Mouse (Mus musculus) 3134 (cell line): ENCODE data around the gene Cnpy1.
A peak's percentile ranks its signal among the peaks of the same experiment; 100 is the strongest.

Source experiments
- DNase-seq: peaks from one replicate; pipeline ENCODE4 v3.0.0-alpha.2; 2011; ENCODE audit warnings: low spot score; ENCODE audit not compliant: insufficient read length; ENCODE audit errors: extremely low read depth

Gene Cnpy1

DNA sequence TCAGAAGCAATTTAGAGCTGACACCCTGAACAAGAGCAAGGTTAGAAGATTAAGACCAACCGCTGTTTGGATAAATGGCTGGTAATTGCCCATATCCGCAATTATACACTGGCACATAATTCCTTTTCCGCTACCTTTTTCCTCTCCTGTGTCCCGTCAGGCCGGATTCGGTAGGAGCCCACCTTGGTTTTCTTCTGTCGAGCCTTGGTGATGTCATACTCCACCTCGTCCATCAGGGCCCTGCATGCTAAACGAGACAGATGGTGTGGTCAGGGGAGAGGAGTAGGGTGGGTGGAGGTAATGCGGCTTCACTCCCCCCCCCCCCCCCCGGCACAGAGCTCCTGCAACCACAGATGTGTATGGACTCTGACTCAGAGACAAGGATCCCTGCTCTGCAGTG, at the start of gene Cnpy1:
Cnpy1 (minus strand) TSS at position 233 of the 400 bp plus-strand sequence.
- DNase-seq: no peak

DNA sequence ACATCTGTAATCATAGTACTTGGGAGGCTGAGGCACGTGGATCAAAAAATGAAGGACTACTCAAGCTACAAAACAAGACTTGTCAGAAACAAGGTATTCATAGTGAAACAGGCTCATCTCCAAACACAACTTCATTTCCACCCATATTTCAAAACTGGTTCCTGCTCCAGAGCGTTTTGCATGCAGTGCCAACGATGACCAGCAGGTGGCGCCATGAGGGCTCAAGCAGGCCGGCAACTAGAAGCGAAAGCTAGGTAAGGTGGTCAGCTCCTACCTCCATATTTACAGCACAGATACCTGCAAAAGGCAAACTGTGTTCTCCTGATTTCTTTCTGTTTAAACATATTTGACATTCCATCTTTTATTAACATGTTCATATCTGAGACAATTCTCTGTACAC, 48.4 kb upstream of the Cnpy1 start:
- peak; percentile 30 for DNase-seq

GRCm38 (mm10) chr5:28292281-28292680, 46.7 kb upstream of the Cnpy1 start:
- no peak for DNase-seq

- no peak for DNase-seq
Measured at GRCm38 (mm10) chr5:28291118-28291850, 45.7 kb upstream of the Cnpy1 start.

- DNase-seq: no peak
Measured at GRCm38 (mm10) chr5:28290630-28291029, 45.0 kb upstream of the Cnpy1 start.

DNA sequence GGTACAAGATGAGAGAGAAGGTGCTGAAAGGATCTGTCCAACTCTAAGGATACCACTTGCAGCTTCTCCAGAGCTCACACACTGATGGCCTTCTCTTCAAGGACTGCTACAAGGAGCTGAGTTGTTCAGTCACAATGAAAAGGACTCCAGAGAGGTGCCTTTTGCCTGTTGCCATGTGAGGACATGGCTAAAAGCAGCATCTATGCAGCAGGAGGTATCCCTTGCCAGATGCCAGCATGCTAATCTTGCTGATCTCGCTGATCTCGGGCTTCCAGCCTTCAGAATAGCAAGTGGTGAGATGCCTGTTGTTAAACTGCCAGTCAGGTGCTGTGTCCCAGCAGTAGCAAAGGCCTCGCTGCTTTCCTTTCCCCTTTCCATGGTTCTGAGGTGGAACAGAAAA, 43.5 kb upstream of the Cnpy1 start:
- no peak for DNase-seq

DNA sequence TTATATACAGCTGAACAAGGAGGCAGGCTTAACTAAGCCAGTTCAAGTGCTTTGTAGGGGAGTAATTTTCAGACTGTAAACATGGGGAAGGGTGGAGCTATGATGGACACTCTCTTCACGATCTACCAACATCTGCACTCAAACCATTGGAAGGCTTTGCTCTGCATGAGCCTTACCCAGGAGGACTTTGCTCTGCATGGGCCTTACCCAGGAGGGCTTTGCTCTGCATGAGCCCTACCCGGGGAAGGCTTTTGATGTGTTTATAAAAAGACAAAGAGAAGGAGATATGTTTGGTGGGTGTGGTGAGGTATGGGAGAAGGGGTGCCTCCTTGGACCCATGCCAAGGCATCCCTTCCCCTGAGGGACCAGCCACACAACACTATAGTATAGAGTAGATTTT, 31.7 kb upstream of the Cnpy1 start:
- DNase-seq: no peak

GRCm38 (mm10) chr5:28272836-28273235, 27.2 kb upstream of the Cnpy1 start:
- DNase-seq: no peak

DNA sequence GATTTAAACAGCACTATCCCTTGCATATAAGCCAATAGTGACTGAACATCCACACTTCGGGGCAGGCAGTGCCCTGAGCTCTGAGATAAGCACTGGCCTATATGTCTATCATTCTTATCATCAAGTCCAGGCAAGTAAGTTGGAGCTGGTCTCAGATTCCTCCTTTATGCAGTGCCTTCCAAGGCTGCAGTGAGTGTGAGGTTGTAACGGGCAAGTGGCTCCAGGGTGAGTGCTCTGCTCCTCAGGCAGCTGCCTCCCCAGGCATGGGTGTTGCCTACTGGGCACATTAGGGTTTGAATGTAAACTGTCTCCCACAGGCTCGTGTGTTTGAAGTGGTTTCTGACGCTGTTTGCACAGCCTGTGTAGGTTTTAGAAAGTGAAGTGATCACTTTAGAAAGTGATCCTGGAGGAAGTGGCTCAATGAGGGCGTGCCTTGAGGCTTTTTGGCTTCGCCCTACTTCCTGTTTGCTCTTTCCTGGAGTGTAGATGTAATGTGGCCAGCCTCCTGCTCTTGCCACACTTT, 23.9 kb upstream of the Cnpy1 start:
- DNase-seq: no peak

GRCm38 (mm10) chr5:28267576-28267975, 22.0 kb upstream of the Cnpy1 start:
- no peak for DNase-seq

- DNase-seq: no peak
Measured at GRCm38 (mm10) chr5:28265653-28266052, 20.0 kb upstream of the Cnpy1 start.

DNA sequence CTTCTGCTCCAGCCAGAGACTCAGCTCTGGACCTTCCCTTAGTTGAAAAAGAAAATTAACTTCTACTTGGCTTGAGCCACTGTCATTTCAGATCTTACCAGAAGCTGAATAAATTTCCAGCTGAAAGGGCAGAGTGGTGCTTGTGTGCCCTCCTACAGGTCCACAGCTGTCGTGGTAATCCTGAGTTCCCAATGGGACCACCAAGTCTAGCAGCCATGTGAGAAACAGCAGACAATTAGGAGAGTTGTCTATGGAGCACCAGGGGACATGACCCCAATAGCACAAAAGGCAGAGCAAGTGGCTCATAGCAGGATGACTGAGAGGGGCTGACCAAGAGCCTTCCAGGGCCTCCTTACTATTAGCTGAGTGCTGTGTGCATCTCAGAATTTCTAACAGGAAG, 18.2 kb upstream of the Cnpy1 start:
- no peak for DNase-seq

DNA sequence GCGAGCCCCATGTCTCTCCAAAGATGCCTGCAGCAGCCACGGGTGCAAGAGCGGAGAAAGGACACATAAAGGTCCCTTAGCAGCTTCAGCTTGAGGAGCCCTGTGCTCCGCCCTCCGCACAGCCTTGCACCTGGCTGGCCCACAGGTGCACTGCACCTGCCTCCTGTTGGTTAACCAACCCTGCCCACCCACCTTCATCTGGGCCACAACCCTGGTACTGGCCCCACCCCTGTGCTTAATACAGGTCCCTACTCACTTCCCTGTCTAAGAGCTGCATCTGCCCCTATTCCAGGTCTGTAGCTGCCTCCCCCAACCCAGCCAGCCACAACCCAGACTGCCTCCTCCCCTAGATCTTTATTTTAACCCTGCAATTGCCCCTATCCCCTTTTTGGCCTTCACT, 16.5 kb upstream of the Cnpy1 start:
- DNase-seq: no peak

GRCm38 (mm10) chr5:28259939-28260338, 14.3 kb upstream of the Cnpy1 start:
- no peak for DNase-seq

- DNase-seq: no peak
Measured at GRCm38 (mm10) chr5:28259385-28259784, 13.8 kb upstream of the Cnpy1 start.

- DNase-seq: no peak
Measured at GRCm38 (mm10) chr5:28257816-28258215, 12.2 kb upstream of the Cnpy1 start.

DNA sequence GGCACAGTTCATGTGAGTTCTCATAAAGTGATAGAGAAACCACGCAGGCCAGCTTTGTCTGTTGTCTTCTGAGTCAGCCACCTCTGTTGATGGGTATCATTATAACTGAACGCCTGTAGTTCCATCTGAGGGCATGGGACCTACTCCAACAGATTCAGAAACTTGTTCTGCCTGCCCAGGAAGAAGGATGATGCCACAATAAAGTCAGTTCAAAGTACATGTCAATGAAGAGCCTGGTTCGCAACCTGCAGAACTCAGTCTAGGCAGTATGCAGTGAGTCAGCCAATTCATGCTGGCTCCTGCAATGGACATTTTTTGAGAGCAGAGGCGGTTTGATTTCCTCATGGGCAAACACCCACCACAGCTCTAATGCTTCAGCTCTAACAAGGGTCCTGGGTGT, 7.4 kb upstream of the Cnpy1 start:
- DNase-seq: no peak

- DNase-seq: no peak
Measured at GRCm38 (mm10) chr5:28252260-28252659, 6.7 kb upstream of the Cnpy1 start.

DNA sequence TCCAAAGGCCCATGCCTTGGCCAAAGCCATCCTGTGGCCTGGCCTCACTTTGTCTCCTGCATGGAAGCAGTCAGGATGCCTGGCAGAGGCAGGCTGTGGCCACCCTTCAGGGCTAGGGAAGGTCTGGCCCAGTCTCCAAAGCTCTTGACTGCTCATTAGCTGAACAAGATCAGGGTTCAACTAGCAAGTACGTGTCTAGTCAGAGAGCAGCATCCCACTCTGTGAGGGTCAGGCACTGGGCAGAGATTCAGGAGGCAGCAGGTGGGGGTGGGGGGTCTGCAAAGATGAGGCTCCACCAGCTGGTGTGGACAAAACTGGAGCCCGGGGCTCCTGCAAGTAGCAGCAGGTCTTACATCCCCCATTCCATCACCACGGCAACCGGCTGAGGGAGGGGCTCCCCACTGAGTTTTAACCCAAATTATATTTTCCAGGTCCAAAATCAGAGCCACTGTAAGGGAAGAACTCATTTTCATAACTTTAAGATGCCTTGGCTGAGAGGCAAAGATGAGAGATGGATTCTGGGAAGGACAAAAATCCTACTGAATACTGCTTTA, 5.7 kb upstream of the Cnpy1 start:
- DNase-seq: no peak

GRCm38 (mm10) chr5:28250479-28250878, 4.9 kb upstream of the Cnpy1 start:
- DNase-seq: no peak

- no peak for DNase-seq
Measured at GRCm38 (mm10) chr5:28245121-28245520, 485 bp downstream of the Cnpy1 start.

DNA sequence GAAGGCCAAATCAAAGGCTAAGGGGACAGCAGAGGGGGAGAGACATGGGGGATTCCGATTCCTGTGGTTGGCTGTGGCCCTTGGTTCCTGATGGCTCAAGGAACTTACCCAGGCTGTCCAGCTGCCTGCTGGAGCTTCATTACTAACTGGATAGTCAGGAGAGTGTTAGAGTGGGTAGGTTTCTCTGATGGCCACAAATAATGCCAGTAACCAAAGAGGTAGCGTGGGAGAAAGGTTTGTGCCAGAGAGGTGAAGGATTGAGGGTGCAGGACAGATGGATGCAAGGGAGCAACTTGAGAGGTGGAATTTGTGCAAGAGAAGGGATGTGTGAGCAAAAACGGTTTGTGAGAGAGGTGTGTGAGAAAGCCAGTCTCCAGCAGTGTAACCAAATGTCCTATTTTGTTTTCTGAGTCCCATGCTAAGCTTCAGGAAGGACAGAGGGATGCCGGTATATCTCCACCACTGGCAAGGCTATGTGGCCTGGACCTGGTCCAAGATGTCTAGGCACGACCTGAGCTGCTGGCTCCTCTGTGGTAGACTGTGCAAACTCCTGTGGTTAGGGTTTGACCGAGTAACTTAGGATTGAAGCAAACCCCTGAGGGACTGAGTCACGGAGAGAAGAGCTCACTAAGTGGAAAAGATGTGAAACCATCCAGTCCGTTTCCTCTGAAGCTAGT, 2.0 kb downstream of the Cnpy1 start:
- DNase-seq: peak; percentile 45
